Mouse (Mus musculus): ENCODE measurements around the gene Opn4.

DNA sequence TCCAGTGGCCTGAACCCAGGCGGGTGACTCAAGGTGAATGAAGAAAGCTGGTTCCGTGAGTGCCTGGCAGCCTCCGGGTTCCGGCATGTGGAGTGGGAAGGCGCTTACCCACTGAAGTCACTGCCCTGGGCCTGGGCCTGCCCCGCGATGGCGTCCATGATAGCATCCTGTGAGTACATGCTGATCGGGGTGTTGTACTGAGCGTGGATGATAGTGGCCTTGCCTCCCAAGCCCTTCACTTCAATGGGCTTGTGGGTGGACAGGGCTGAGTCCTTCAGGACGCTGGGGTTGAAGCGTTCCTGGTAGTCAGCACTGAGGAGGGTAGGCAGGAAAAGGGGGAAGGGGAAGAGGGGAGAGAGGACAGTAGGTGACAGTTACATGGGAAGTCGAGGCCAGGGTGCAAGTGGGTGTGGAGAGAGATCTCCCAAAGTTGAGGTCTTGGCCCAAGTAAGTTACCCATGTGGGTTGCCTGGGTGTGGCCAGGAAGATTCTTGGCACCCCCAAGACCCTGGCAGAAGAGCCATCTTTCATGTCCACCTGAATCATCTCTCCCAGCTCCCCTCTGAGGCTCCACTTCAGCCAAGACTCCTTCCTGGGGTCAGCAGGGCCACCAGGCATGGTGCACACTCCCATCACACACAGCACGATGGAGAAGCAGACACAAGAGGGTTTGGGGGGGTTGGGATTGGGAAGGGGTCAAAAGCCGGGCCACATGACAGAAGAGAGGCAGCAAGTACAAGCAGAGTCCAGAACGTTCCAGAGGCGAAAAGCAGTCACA is 28.1 kb downstream of the Opn4 start:
- no peak for TF ChIP-seq CTCF (IDR thresholded peaks at IDR 0.05; ENCODE audit: insufficient read depth, low read depth, low read length)
- TF ChIP-seq POLR2A (IDR thresholded peaks at IDR 0.05; ENCODE audit: insufficient read depth, low read depth, low read length), result no peak
